Mouse (Mus musculus): ENCODE data around the gene Hist1h4d.

GRCm38 (mm10) chr13:23538249-23538648 is 43.1 kb upstream of the Hist1h4d start:
- TF ChIP-seq POLR2A (IDR thresholded peaks at IDR 0.05; ENCODE audit: insufficient read depth, low read depth, low read length) (no peak), EP300 (IDR thresholded peaks at IDR 0.05; ENCODE audit: insufficient read depth, low read depth, low read length) (no peak), CTCF (IDR thresholded peaks at IDR 0.05) (no peak)

All from heart, adult 2 months (tissue).